Mouse (Mus musculus) brain, adult 2 months (tissue): ENCODE measurements around the gene Gm3020.
"Not testable (repeated sequence)": the region's sequence is repeated elsewhere in the genome, so short reads cannot be mapped to it uniquely, and the experiment has no call there.

Experiments used
- DNase-seq: peaks from one replicate; pipeline ENCODE4 v3.0.0; 2011; ENCODE audit warnings: low read depth, low spot score

Gene Gm3020

DNA sequence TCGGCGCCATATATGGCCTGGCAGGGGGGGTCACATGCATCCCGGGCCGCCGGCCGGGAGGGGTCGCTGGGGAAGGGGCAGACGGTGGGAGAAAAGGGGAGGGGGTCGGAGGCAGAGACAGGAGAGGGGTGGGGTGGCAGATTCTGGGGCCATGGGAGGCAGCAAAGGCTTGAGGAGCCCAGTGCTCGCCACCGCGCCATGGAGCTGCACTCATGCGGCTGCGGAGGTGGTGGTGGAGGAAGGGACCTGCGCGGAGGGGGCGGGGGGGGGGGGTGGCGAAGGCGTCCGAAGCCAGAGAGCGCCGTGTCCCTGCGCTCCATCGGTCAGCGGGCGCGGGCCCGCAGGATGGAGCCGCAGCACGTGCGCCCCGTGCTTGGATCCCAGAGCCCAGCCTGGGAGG lies at the start of gene Gm3020:
Gm3020 (plus strand) TSS at position 301 of the 400 bp plus-strand sequence.
- DNase-seq, result not testable (repeated sequence)

DNA sequence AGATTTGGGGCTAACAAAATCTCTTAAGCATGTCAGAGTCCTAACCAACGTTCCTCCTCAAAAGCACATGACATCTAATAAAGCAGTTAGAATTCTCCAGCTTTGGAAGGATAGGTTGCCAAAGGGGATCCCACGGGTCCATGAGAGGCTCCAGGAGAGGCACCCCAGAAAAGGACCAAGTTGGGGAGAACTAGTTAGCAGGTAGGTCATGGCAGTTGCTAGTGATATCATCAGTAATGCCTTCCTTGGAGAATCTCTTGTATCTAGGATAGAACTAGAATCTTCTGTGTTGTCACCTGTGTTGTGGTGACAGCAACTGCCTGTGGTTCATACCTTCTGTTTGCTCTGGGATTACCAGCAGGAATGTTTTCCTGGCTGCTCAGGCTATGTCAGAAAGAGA lies 17.6 kb upstream of the Gm3020 start, which contains the start of gene Gm3012:
Gm3012 (plus strand) TSS at position 301 of the 400 bp plus-strand sequence.
- not testable (repeated sequence) for DNase-seq

DNA sequence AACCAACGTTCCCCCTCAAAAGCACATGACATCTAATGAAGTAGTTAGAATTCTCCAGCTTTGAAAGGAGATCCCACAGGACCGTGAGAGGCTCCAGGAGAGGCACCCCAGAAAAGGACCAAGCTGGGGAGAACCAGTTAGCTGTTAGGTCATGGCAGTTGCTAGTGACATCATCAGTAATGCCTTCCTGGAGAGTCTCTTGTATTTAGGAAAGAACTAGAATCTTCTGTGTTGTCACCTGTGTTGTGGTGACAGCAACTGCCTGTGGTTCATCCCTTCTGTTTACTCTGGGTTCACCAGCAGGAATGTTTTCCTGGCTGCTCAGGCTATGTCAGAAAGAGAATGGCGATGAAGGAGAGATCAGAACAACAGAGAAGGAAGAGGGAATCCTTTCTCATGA lies 36.7 kb downstream of the Gm3020 start, which contains the start of gene Gm3043:
Gm3043 (plus strand) TSS at position 301 of the 400 bp plus-strand sequence.
- not testable (repeated sequence) for DNase-seq
